In genomic region chr3:32563401-32563800, GRCm38 (mm10) we compare ENCODE assay signal across 25 mouse cellular contexts. TPM values are rescaled to one million over a fixed set of nuclear protein-coding genes. Genes with fewer than 3 reads are reported as not detected.
A peak's percentile ranks its signal among the peaks of the same experiment; 100 is the strongest.
DNase-seq lines count a peak whose midpoint lies in the region; TF ChIP-seq lines count a peak whose summit lies in the region.
"Had no signal": no experiment of that assay in that cellular context is flagged by ENCODE, and none has a peak within 500 bp of the region (broad histone marks: within the 10 kb centered on the region; RNA-seq: fewer than 3 reads in every experiment).

No protein-coding gene starts in this region.

- no peak overlapping the region for H3K9ac ChIP-seq in liver, adult 2 months (ENCODE audit: low read depth, low read length)
- H3K9ac ChIP-seq: embryonic facial prominence, embryonic 12.5 days; embryonic facial prominence, embryonic 15.5 days; forebrain, postnatal 0 days; heart, embryonic 13.5 days; hindbrain, embryonic 14.5 days had no signal

- peak overlapping the region; percentile 27 for H3K27ac ChIP-seq in liver, adult 2 months (replicated peaks; ENCODE audit: insufficient read depth, low read depth, low read length)
- H3K27ac ChIP-seq: embryonic facial prominence, embryonic 12.5 days; embryonic facial prominence, embryonic 15.5 days; gastrocnemius, adult 2 months; heart, embryonic 13.5 days; hindbrain, embryonic 14.5 days; hindbrain, postnatal 0 days had no signal

- no peak overlapping the region for H3K4me3 ChIP-seq in liver, adult 2 months (ENCODE audit: insufficient read depth, low read depth, low read length)
- H3K4me3 ChIP-seq: embryonic facial prominence, embryonic 12.5 days; embryonic facial prominence, embryonic 15.5 days; gastrocnemius, adult 2 months; heart, embryonic 13.5 days had no signal

- H3K79me2 ChIP-seq in liver, adult 2 months (ENCODE audit: control insufficient read depth, insufficient read depth, low read length), result no peaks in the 10 kb centered on the region

- H3K27me3 ChIP-seq in liver, adult 2 months (ENCODE audit: control insufficient read depth, insufficient read depth, low read length), result no peaks in the 10 kb centered on the region
- H3K27me3 ChIP-seq: CH12.LX; embryonic facial prominence, embryonic 12.5 days; embryonic facial prominence, embryonic 15.5 days; heart, embryonic 13.5 days had no signal

- DNase-seq in kidney, adult 11 months, result peak; percentile 49
- no peak for DNase-seq in kidney, postnatal 14 days
- peak; percentile 52 to 57 for DNase-seq in kidney, adult 8-10 months
- DNase-seq in kidney, postnatal 4 days, result no peak
- DNase-seq in liver, adult 2 months (ENCODE audit: extremely low read depth, low read depth, low spot score), result peak; percentile 72
- DNase-seq in liver, result no peak
- DNase-seq: adrenal gland, adult 2 months; adrenal gland, postnatal 14 days; B cell, adult 2 months; cerebellum, adult 11 months; cerebellum, adult 2 months; cerebellum, adult 9-11 months; cerebellum, postnatal 25 days; forebrain, postnatal 0 days; gastrocnemius, adult 2 months; gastrocnemius, postnatal 14 days; heart, adult 18-20 months; heart, postnatal 14 days; heart, postnatal 4 days had no signal

- TF ChIP-seq POLR2A in liver, adult 2 months (IDR thresholded peaks at IDR 0.05; ENCODE audit: extremely low read depth, insufficient read depth, low read length), result no peak

- H3K36me3 ChIP-seq in liver, adult 2 months (ENCODE audit: control insufficient read depth, insufficient read depth, low read length), result peaks cover 49% of the 10 kb centered on the region

- WGBS in liver, adult 2 months, result 52% methylated on average over 6 of the region's 6 CpGs

- peaks cover 12% of the 10 kb centered on the region for H3K4me1 ChIP-seq in liver, adult 2 months (ENCODE audit: control insufficient read depth, insufficient read depth, low read length)
- H3K4me1 ChIP-seq: embryonic facial prominence, embryonic 12.5 days; embryonic facial prominence, embryonic 15.5 days; heart, embryonic 13.5 days had no signal

- no peak for TF ChIP-seq CTCF in liver, adult 2 months (IDR thresholded peaks at IDR 0.05; ENCODE audit: low read depth, low read length)

RNA-seq across cellular contexts. Expression of gene Mfn1, which starts 34.1 kb away (rescaled TPM):
- total RNA-seq in liver, adult 2 months (2014; rRNA removed), result 39.7 and 45.0 TPM in 2 replicates
- 10.1 and 11.6 TPM in 2 replicates for polyA plus RNA-seq in liver, adult 2 months (2012; rRNA removed)

RNA-seq across cellular contexts. Expression of gene Gnb4, which starts 53.0 kb away (rescaled TPM):
- total RNA-seq in liver, adult 2 months (2014; rRNA removed), result 1.9 TPM in 2 replicates
- polyA plus RNA-seq in liver, adult 2 months (2012; rRNA removed), result 2.2 and 2.3 TPM in 2 replicates

RNA-seq across cellular contexts. Expression of gene Zfp639, which starts 53.3 kb away (rescaled TPM):
- 23.6 and 24.2 TPM in 2 replicates for total RNA-seq in liver, adult 2 months (2014; rRNA removed)
- 7.6 and 10.8 TPM in 2 replicates for polyA plus RNA-seq in liver, adult 2 months (2012; rRNA removed)

Comparison
In these comparisons a context has a peak if more than half of its experiments do, and no peak if none do; other contexts are left out.
1. DNase-seq: peak in kidney, adult 11 months (single experiment), kidney, adult 8-10 months (2 of 2) and liver, adult 2 months (single experiment); none in kidney, postnatal 14 days (single experiment), kidney, postnatal 4 days (0 of 2) and liver (single experiment).